Mouse (Mus musculus) myocyte (in vitro differentiated cells): ENCODE results near the gene Batf3. TPM values are rescaled to one million over a fixed set of nuclear protein-coding genes. Genes with fewer than 3 reads are reported as not detected.

Source experiments
- H3K27me3 ChIP-seq: one replicate; pipeline ENCODE4 v1.6.1; 2011; ENCODE audit not compliant: control insufficient read depth, insufficient read depth, insufficient read length
- H3K36me3 ChIP-seq: one replicate; pipeline ENCODE4 v1.6.1; 2011; ENCODE audit not compliant: control insufficient read depth, insufficient read depth
- H3K4me2 ChIP-seq: one replicate; pipeline ENCODE4 v1.6.1; 2011; ENCODE audit warnings: low read depth, control low read depth
- H3K4me3 ChIP-seq: one replicate; pipeline ENCODE4 v1.5.1; 2011; ENCODE audit warnings: mild to moderate bottlenecking, control low read depth, moderate library complexity
- H3K79me2 ChIP-seq: one replicate; pipeline ENCODE4 v1.6.1; 2011; ENCODE audit not compliant: control insufficient read depth, insufficient read depth
- H3ac ChIP-seq: one replicate; pipeline ENCODE4 v1.6.1; 2011; ENCODE audit not compliant: control insufficient read depth, insufficient read length
- CEBPB ChIP-seq: IDR thresholded peaks from 2 replicates; pipeline ENCODE4 v1.6.1; 2011; ENCODE audit warnings: mild to moderate bottlenecking, moderate library complexity; ENCODE audit not compliant: poor library complexity, insufficient read depth, severe bottlenecking
- E2F4 ChIP-seq: IDR thresholded peaks from one replicate; pipeline ENCODE4 v1.6.1; 2011; ENCODE audit warnings: mild to moderate bottlenecking, control low read depth, moderate library complexity; ENCODE audit not compliant: insufficient read depth
- MAX ChIP-seq: IDR thresholded peaks from one replicate; pipeline ENCODE4 v1.6.1; 2011; ENCODE audit warnings: low read depth, mild to moderate bottlenecking, control low read depth
- MYOD1 ChIP-seq, 3 experiments: IDR thresholded peaks; one replicate each; pipeline ENCODE4 v1.6.1; 2011; ENCODE audit warnings: control low read depth in 2 of 3, low read depth in 2 of 3, mild to moderate bottlenecking in 2 of 3, moderate library complexity in 1 of 3; ENCODE audit not compliant: insufficient read length in 2 of 3, control insufficient read depth in 1 of 3
- MYOG ChIP-seq, 3 experiments: IDR thresholded peaks; one replicate each; pipeline ENCODE4 v1.6.1; 2011; ENCODE audit warnings: control low read depth in 2 of 3, low read depth in 2 of 3, mild to moderate bottlenecking in 2 of 3; ENCODE audit not compliant: insufficient read length in 2 of 3, control insufficient read depth in 1 of 3, insufficient read depth in 1 of 3
- POLR2A ChIP-seq: IDR thresholded peaks from one replicate; pipeline ENCODE4 v1.6.1; 2011; ENCODE audit warnings: low read depth, mild to moderate bottlenecking, control low read depth, moderate library complexity; ENCODE audit not compliant: insufficient read length
- POLR2AphosphoS2 ChIP-seq: IDR thresholded peaks from one replicate; pipeline ENCODE4 v1.6.1; 2011; ENCODE audit warnings: low read depth, control low read depth; ENCODE audit not compliant: insufficient read length
- REST ChIP-seq: IDR thresholded peaks from one replicate; pipeline ENCODE4 v1.6.1; 2011; ENCODE audit warnings: mild to moderate bottlenecking, control low read depth, moderate library complexity; ENCODE audit not compliant: insufficient read depth, insufficient read length
- SRF ChIP-seq: IDR thresholded peaks from one replicate; pipeline ENCODE4 v1.6.1; 2011; ENCODE audit warnings: low read depth; ENCODE audit not compliant: control insufficient read depth, insufficient read length
- TCF12 ChIP-seq: IDR thresholded peaks from one replicate; pipeline ENCODE4 v1.6.1; 2011; ENCODE audit warnings: mild to moderate bottlenecking, control low read depth; ENCODE audit not compliant: poor library complexity, insufficient read depth, severe bottlenecking
- TCF3 ChIP-seq: IDR thresholded peaks from one replicate; pipeline ENCODE4 v1.6.1; 2011; ENCODE audit warnings: low read depth, control low read depth; ENCODE audit not compliant: insufficient read length
- USF1 ChIP-seq: IDR thresholded peaks from one replicate; pipeline ENCODE4 v1.6.1; 2011; ENCODE audit warnings: low read depth, mild to moderate bottlenecking, control low read depth, moderate library complexity
- polyA plus RNA-seq: library from polyadenylated mRNA; unstranded; fragments of >200 nt; fragmentation: generic; extraction: Trizol; gene quantifications from one replicate; pipeline ENCODE4 v1.2.1, GENCODE M21; 2012; ENCODE audit warnings: missing spikeins

The Batf3 gene
- polyA plus RNA-seq, 1 experiment = 0.07 TPM

DNA sequence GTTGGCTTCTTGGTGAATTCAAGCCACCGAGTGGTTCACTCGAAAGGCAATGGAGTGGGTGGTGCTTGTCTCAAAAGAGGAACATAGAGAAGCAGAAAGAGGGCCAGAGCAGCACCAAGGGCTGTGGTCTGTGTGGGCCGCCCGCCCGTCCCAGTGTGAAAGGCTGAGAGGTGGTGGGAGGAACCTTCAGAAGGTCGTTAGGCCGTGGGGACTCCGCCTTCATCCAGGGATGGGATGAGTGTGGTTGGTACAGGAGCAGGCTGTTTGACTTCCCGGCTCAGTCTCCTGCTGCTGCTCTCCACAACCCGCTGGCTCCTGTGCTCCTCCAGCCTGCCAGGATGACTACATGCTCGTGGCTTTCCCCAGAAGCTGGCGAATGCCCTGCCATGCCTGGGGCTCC lies 12.1 kb upstream of the Batf3 start:
- H3ac ChIP-seq = no peak overlapping the region
- no peaks in the 10 kb centered on the region for H3K79me2 ChIP-seq
- H3K36me3 ChIP-seq = no peaks in the 10 kb centered on the region
- no peak overlapping the region for H3K4me2 ChIP-seq
- no peak overlapping the region for H3K4me3 ChIP-seq
- no peaks in the 10 kb centered on the region for H3K27me3 ChIP-seq
- TF ChIP-seq MYOD1 (IDR thresholded peaks at IDR 0.05; ENCODE audit: control insufficient read depth in 1 of 3, insufficient read length in 2 of 3, low read depth in 2 of 3) = no peak
- no peak for TF ChIP-seq MAX
- no peak for TF ChIP-seq CEBPB
- TF ChIP-seq MYOG (IDR thresholded peaks at IDR 0.05; ENCODE audit: control insufficient read depth in 1 of 3, insufficient read depth in 1 of 3, insufficient read length in 2 of 3, low read depth in 2 of 3) = no peak
- TF ChIP-seq E2F4 = no peak
- no peak for TF ChIP-seq TCF12

DNA sequence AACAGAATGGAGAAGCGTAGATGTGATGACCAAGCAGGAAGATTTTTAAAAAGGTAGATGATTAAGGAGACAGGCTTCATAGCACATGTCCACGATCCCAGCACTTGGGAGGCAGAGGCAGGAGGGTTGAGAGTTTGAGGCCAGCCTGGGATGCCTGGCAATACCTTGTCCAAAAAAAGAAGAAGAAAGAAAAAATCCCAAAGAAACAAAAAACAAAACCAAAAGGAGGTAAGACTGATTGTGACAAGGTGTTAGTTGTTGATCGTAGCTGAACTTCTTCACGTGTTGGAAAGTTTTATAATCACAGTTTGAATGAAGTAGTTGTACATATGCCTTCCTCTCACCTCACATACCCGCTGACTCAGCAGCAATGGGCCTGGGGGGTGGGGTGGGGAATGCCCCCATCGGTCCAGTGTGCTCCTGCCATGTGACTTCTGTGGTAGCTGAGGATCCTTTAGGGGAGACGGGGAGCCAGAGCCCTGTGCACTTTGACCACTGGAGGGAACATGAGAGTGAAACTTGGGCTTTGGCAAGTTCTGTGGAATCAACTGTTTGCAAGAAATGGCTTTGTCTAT lies 11.3 kb upstream of the Batf3 start:
- H3ac ChIP-seq = no peak overlapping the region
- H3K36me3 ChIP-seq = no peaks in the 10 kb centered on the region
- H3K4me2 ChIP-seq = no peak overlapping the region
- H3K4me3 ChIP-seq = no peak overlapping the region
- no peaks in the 10 kb centered on the region for H3K79me2 ChIP-seq
- TF ChIP-seq MYOG (IDR thresholded peaks at IDR 0.05; ENCODE audit: control insufficient read depth in 1 of 3, insufficient read depth in 1 of 3, insufficient read length in 2 of 3, low read depth in 2 of 3) (no peak), SRF (no peak), MAX (no peak), POLR2AphosphoS2 (no peak), MYOD1 (IDR thresholded peaks at IDR 0.05; ENCODE audit: control insufficient read depth in 1 of 3, insufficient read length in 2 of 3, low read depth in 2 of 3) (no peak), USF1 (no peak)
- no peaks in the 10 kb centered on the region for H3K27me3 ChIP-seq

DNA sequence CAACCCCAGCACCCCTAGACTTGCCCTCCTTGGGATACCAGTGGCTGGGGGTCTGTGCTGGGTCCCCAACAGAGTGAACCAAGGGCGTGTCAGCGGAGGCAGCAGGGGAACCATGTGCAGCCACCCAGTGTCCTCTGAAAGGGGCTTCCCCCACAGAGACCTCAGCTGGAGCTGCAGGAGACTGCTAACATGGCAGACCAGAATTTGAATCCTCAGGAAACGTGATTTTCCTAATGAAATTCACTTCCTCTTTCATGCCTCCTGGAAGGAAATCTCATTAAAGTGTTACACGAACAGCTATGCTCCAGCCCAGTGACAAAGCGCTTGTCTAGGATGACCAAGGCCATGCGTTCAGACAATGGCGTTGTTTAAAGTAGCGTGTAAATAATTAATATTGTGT lies 10.7 kb upstream of the Batf3 start:
- TF ChIP-seq REST (no peak), POLR2A (no peak), E2F4 (no peak), MYOD1 (IDR thresholded peaks at IDR 0.05; ENCODE audit: control insufficient read depth in 1 of 3, insufficient read length in 2 of 3, low read depth in 2 of 3) (no peak), USF1 (no peak), POLR2AphosphoS2 (no peak), SRF (no peak), TCF3 (no peak)
- Histone ChIP-seq H3K4me3 (no peak overlapping the region), H3K4me2 (no peak overlapping the region), H3K79me2 (no peaks in the 10 kb centered on the region), H3K36me3 (no peaks in the 10 kb centered on the region), H3ac (no peak overlapping the region), H3K27me3 (no peaks in the 10 kb centered on the region)

DNA sequence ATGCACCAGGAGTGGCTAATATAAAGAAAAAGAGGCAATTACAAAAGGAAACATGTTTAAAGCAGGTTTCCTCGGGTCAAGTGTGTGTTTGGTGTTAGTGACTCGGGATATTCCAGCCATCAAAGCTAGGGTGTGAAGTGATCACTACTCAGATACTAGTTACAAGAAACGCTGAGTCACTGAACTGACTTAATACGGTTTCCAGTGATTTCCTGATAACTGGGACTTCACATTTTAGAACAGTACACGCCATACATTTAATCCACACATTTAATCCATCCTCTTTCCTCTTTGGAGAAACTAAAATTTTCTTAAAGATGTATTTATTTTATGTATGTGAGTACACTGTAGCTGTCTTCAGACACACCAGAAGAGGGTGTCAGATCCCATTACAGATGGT lies 9.7 kb upstream of the Batf3 start:
- Histone ChIP-seq H3K79me2 (no peaks in the 10 kb centered on the region), H3K36me3 (no peaks in the 10 kb centered on the region), H3K4me3 (no peak overlapping the region), H3K4me2 (no peak overlapping the region), H3K27me3 (no peaks in the 10 kb centered on the region), H3ac (no peak overlapping the region)
- TF ChIP-seq REST (no peak), POLR2AphosphoS2 (no peak), TCF12 (no peak), TCF3 (no peak), CEBPB (no peak), USF1 (no peak), SRF (no peak), POLR2A (no peak), MAX (no peak), MYOG (IDR thresholded peaks at IDR 0.05; ENCODE audit: control insufficient read depth in 1 of 3, insufficient read depth in 1 of 3, insufficient read length in 2 of 3, low read depth in 2 of 3) (no peak), E2F4 (no peak), MYOD1 (IDR thresholded peaks at IDR 0.05; ENCODE audit: control insufficient read depth in 1 of 3, insufficient read length in 2 of 3, low read depth in 2 of 3) (no peak)

DNA sequence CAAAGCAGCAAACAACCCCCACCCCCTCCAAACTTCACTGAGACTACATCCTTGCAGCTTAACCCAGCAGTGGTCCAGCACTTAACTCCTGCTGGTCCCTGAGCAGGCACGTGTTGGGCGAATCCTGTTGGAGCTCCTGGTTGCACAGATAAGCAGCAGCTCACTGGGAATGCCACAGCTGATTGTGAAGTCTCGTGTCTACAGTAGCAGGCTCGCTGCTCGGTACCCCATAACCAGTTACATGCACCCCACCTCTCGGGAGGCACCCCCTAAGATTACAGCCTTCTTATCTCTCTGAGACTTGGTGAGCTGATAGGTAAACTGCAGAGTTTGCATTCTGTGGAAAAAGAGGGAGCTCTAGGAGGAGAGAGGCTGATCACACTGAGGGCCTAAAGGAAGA lies 8.3 kb upstream of the Batf3 start:
- TF ChIP-seq USF1 = no peak
- H3K79me2 ChIP-seq = no peaks in the 10 kb centered on the region

More for the DNA sequence above, 8.3 kb upstream of the Batf3 start:
- Histone ChIP-seq H3ac (no peak overlapping the region), H3K4me3 (no peak overlapping the region), H3K4me2 (no peak overlapping the region), H3K36me3 (no peaks in the 10 kb centered on the region), H3K27me3 (no peaks in the 10 kb centered on the region)
